ENCODE assay signal across 20 mouse cellular contexts in the genomic region with DNA sequence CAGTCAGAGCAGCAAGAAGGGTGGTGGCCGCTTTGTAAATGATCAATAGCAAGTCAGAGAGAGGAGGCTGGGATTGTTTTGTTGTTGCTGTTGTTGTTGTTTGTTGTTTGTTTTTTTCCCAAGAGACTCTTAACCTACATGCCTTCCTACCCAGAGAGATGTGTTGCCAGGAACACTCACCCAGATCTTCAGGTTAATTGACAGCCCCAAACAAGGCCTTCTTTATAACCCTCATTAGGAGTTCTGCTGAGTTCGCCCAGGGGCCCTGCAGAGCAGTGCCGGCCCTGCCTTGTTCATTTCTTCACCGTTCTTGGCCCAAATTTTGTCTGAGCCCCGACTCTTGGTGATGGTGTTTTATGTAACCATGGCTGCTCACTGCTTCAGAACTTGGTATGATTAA. TPM values are rescaled to one million over a fixed set of nuclear protein-coding genes. Genes with fewer than 3 reads are reported as not detected.
DNase-seq lines count a peak whose midpoint lies in the region; ATAC-seq and TF ChIP-seq lines count a peak whose summit lies in the region.
"Had no signal": no experiment of that assay in that cellular context is flagged by ENCODE, and none has a peak within 500 bp of the region (broad histone marks: within the 10 kb centered on the region; RNA-seq: fewer than 3 reads in every experiment).

No protein-coding gene starts in this region.

- no peak for TF ChIP-seq CTCF in forebrain, postnatal 0 days (IDR thresholded peaks at IDR 0.05; ENCODE audit: low read depth)
- TF ChIP-seq CTCF in kidney, adult 2 months (conservative IDR thresholded peaks at IDR 0.05; ENCODE audit: insufficient read depth, insufficient read length, low read depth, low read length) = no peak
- TF ChIP-seq CTCF in liver, postnatal 0 days (IDR thresholded peaks at IDR 0.05; ENCODE audit: low read depth) = no peak
- no peak for TF ChIP-seq CTCF in brain, embryonic 14.5 days (IDR thresholded peaks at IDR 0.05; ENCODE audit: borderline replicate concordance, extremely low read depth, insufficient read depth, insufficient read length)

- no peak overlapping the region for H3K27ac ChIP-seq in forebrain, postnatal 0 days (ENCODE audit: low read depth, low read length)
- no peak overlapping the region for H3K27ac ChIP-seq in forebrain, embryonic 10.5 days
- H3K27ac ChIP-seq in kidney, adult 2 months (ENCODE audit: insufficient read depth, low read depth, low read length) = peak overlapping the region; percentile 64
- peak overlapping the region; percentile 72 for H3K27ac ChIP-seq in liver, postnatal 0 days (ENCODE audit: low read depth)
- no peak overlapping the region for H3K27ac ChIP-seq in liver, embryonic 12.5 days
- H3K27ac ChIP-seq: embryonic facial prominence, embryonic 15.5 days; heart, embryonic 13.5 days; macrophage; midbrain, embryonic 12.5 days had no signal

- WGBS in forebrain, postnatal 0 days = 41% methylated on average over 5 of the region's 5 CpGs
- WGBS in forebrain, embryonic 10.5 days = 62% methylated on average over 5 of the region's 5 CpGs
- 50% methylated on average over 5 of the region's 5 CpGs for WGBS in kidney, adult 2 months
- WGBS in liver, postnatal 0 days (ENCODE audit: insufficient replicate concordance) = 69% methylated on average over 5 of the region's 5 CpGs
- WGBS in liver, embryonic 12.5 days (ENCODE audit: insufficient replicate concordance) = 75% methylated on average over 5 of the region's 5 CpGs

- peak; percentile 4 for DNase-seq in forebrain, postnatal 0 days
- no peak for DNase-seq in forebrain, embryonic 10.5 days (ENCODE audit: extremely low spot score, low spot score)
- DNase-seq in kidney, adult 2 months = peak; percentile 23
- no peak for DNase-seq in kidney, adult 11 months
- no peak for DNase-seq in liver, postnatal 0 days
- peak; percentile 53 for DNase-seq in brain, embryonic 14.5 days (ENCODE audit: low read depth)
- DNase-seq in thymus, adult 18-20 months = no peak
- DNase-seq: adrenal gland, adult 8-10 months; cerebellum, adult 11 months; cerebellum, postnatal 14 days; embryo, embryonic 11 days; heart, postnatal 36 days; kidney, postnatal 10 days; lung, embryonic 14.5 days; retina, postnatal 1 day had no signal

- no peak for TF ChIP-seq POLR2A in kidney, adult 2 months (IDR thresholded peaks at IDR 0.05; ENCODE audit: low read depth, low read length)
- TF ChIP-seq POLR2A in brain, embryonic 14.5 days (IDR thresholded peaks at IDR 0.05; ENCODE audit: borderline replicate concordance, extremely low read depth, insufficient read depth, insufficient read length, poor library complexity, severe bottlenecking) = no peak

- H3K9ac ChIP-seq in forebrain, postnatal 0 days = no peak overlapping the region
- H3K9ac ChIP-seq in liver, postnatal 0 days (replicated peaks) = no peak overlapping the region
- no peak overlapping the region for H3K9ac ChIP-seq in liver, embryonic 12.5 days
- H3K9ac ChIP-seq: embryonic facial prominence, embryonic 15.5 days; heart, embryonic 13.5 days; lung, embryonic 14.5 days; midbrain, embryonic 12.5 days had no signal

- H3K36me3 ChIP-seq in forebrain, postnatal 0 days (ENCODE audit: insufficient read depth) = no peaks in the 10 kb centered on the region
- H3K36me3 ChIP-seq in forebrain, embryonic 10.5 days (replicated peaks) = no peaks in the 10 kb centered on the region
- H3K36me3 ChIP-seq in kidney, adult 2 months (ENCODE audit: control insufficient read depth, insufficient read depth, low read length) = no peaks in the 10 kb centered on the region
- no peaks in the 10 kb centered on the region for H3K36me3 ChIP-seq in liver, postnatal 0 days (replicated peaks; ENCODE audit: insufficient read depth, low read length)
- no peaks in the 10 kb centered on the region for H3K36me3 ChIP-seq in liver, embryonic 12.5 days
- H3K36me3 ChIP-seq: embryonic facial prominence, embryonic 15.5 days; heart, embryonic 13.5 days; midbrain, embryonic 12.5 days had no signal

- ATAC-seq in forebrain, postnatal 0 days = peak; percentile 76
- ATAC-seq in liver, postnatal 0 days = no peak
- ATAC-seq in liver, embryonic 12.5 days = no peak

- no peak overlapping the region for H3K4me2 ChIP-seq in forebrain, postnatal 0 days (ENCODE audit: low read depth)
- no peak overlapping the region for H3K4me2 ChIP-seq in liver, postnatal 0 days (ENCODE audit: low read depth, low read length)
- no peak overlapping the region for H3K4me2 ChIP-seq in liver, embryonic 12.5 days
- H3K4me2 ChIP-seq: embryonic facial prominence, embryonic 15.5 days; heart, embryonic 13.5 days; lung, embryonic 14.5 days; midbrain, embryonic 12.5 days had no signal

- no peak for TF ChIP-seq EP300 in liver, postnatal 0 days (IDR thresholded peaks at IDR 0.05; ENCODE audit: low read depth)

- H3K4me1 ChIP-seq in forebrain, postnatal 0 days (ENCODE audit: insufficient read depth) = no peaks in the 10 kb centered on the region
- H3K4me1 ChIP-seq in forebrain, embryonic 10.5 days = peaks cover 27% of the 10 kb centered on the region
- peaks cover 22% of the 10 kb centered on the region; the same call in 1 of the 2 replicates for H3K4me1 ChIP-seq in kidney, adult 2 months (ENCODE audit: control insufficient read depth, insufficient read depth, low read length)
- H3K4me1 ChIP-seq in liver, postnatal 0 days (ENCODE audit: insufficient read depth) = peaks cover 39% of the 10 kb centered on the region
- H3K4me1 ChIP-seq in liver, embryonic 12.5 days = peaks cover 11% of the 10 kb centered on the region; the same call in 1 of the 2 replicates
- H3K4me1 ChIP-seq: heart, embryonic 13.5 days had no signal

- H3K4me3 ChIP-seq in forebrain, postnatal 0 days (ENCODE audit: low read depth, low read length) = no peak overlapping the region
- no peak overlapping the region for H3K4me3 ChIP-seq in forebrain, embryonic 10.5 days
- no peak overlapping the region for H3K4me3 ChIP-seq in kidney, adult 2 months (ENCODE audit: insufficient read depth, low read depth, low read length)
- H3K4me3 ChIP-seq in liver, postnatal 0 days (ENCODE audit: low read depth, low read length) = no peak overlapping the region
- no peak overlapping the region for H3K4me3 ChIP-seq in liver, embryonic 12.5 days
- H3K4me3 ChIP-seq: embryonic facial prominence, embryonic 15.5 days; heart, embryonic 13.5 days; midbrain, embryonic 12.5 days had no signal

- no peaks in the 10 kb centered on the region for H3K27me3 ChIP-seq in forebrain, postnatal 0 days (ENCODE audit: insufficient read depth, low read length)
- H3K27me3 ChIP-seq in forebrain, embryonic 10.5 days (ENCODE audit: poor library complexity, severe bottlenecking) = no peaks in the 10 kb centered on the region
- no peaks in the 10 kb centered on the region for H3K27me3 ChIP-seq in kidney, adult 2 months (replicated peaks; ENCODE audit: control insufficient read depth, insufficient read depth, low read length)
- H3K27me3 ChIP-seq in liver, postnatal 0 days (ENCODE audit: insufficient read depth, low read length) = no peaks in the 10 kb centered on the region
- no peaks in the 10 kb centered on the region for H3K27me3 ChIP-seq in liver, embryonic 12.5 days (replicated peaks)
- H3K27me3 ChIP-seq: embryonic facial prominence, embryonic 15.5 days; heart, embryonic 13.5 days; midbrain, embryonic 12.5 days had no signal

- H3K9me3 ChIP-seq in forebrain, postnatal 0 days (ENCODE audit: low read length) = no peaks in the 10 kb centered on the region
- H3K9me3 ChIP-seq in forebrain, embryonic 10.5 days = no peaks in the 10 kb centered on the region
- H3K9me3 ChIP-seq in liver, postnatal 0 days (ENCODE audit: low read length) = no peaks in the 10 kb centered on the region
- H3K9me3 ChIP-seq in liver, embryonic 12.5 days (replicated peaks) = no peaks in the 10 kb centered on the region
- H3K9me3 ChIP-seq: embryonic facial prominence, embryonic 15.5 days; heart, embryonic 13.5 days; midbrain, embryonic 12.5 days had no signal

RNA-seq across cellular contexts. Expression of a gene that starts 44.9 kb away (rescaled TPM):
- 20.5 and 29.4 TPM in 2 replicates for total RNA-seq in forebrain, postnatal 0 days (2014; rRNA removed)
- 40.1 and 58.3 TPM in 2 replicates for polyA plus RNA-seq in forebrain, postnatal 0 days (2015; fragmentation: Nextera tagmentation; extraction: Ambion mirVana)
- polyA plus RNA-seq in forebrain, embryonic 10.5 days (2016; fragmentation: Nextera tagmentation; extraction: Ambion mirVana) = 42.8 and 45.1 TPM in 2 replicates
- polyA plus RNA-seq in kidney, adult 2 months (2012; rRNA removed) = 227 and 313 TPM in 2 replicates
- polyA plus RNA-seq in liver, postnatal 0 days (2015; fragmentation: Nextera tagmentation; extraction: Ambion mirVana) = 391 and 407 TPM in 2 replicates
- polyA plus RNA-seq in liver, embryonic 12.5 days (2016; fragmentation: Nextera tagmentation; extraction: Ambion mirVana) = 596 and 604 TPM in 2 replicates
- 27.7 and 29.0 TPM in 2 replicates for polyA plus RNA-seq in brain, embryonic 14.5 days (2012; rRNA removed)

Comparison
In these comparisons a context has a peak if more than half of its experiments do, and no peak if none do; other contexts are left out.
1. DNase-seq: peak in forebrain, postnatal 0 days (single experiment), kidney, adult 2 months (single experiment) and brain, embryonic 14.5 days (single experiment); none in forebrain, embryonic 10.5 days (single experiment), kidney, adult 11 months (single experiment), liver, postnatal 0 days (single experiment) and thymus, adult 18-20 months (0 of 2).
2. H3K27ac ChIP-seq: peak in kidney, adult 2 months (single experiment) and liver, postnatal 0 days (single experiment); none in forebrain, postnatal 0 days (single experiment), forebrain, embryonic 10.5 days (single experiment) and liver, embryonic 12.5 days (single experiment).